Mouse (Mus musculus) c-Kit-negative CD71-positive TER-119-positive erythroid progenitor cells, embryonic 14.5 days (primary cell): ENCODE measurements around the gene Vamp9.

Experiments
- DNase-seq: peaks from one replicate; pipeline ENCODE4 v3.0.0-alpha.2; 2013; ENCODE audit warnings: low read depth, low spot score

Vamp9 gene

DNA sequence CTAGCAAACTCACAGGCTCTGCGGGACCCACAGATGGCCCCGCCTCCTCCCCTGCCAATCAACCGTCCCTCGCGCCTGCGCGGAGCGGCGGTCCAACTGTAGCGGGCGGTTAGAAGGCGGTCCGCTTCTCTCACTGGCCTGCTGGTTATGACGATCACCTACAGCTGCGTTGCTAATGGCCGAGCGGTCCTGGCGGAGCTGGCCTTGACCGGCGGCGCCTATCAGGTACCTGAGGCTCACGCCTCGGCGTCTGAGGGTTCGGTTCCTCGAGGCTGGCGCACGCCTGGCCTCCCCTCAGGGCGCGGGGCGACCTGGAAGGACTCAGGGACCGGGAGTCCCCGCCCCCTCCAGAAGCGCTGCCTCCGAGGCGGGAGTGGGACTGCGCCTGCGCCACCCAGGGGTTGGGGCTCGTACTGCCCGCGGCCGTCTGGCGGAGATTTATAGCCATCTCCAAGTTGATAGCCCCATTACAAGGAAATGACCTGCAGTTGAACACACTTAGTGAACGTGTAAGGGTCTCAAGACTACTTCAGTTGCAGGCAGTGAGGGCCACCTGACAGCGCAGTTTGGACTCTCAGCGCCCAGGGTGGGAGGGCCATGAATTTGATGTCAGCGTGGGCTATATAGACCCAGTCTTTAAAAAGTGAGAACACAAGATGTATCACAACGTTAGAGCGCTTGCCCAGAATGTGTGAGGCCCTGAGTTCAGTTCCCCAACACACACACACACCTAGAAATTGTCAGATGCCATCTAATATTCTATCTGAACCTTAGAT is at the start of gene Vamp9:
Gene Vamp9 (plus strand): TSS at position 74 of the 776 bp plus-strand sequence.
- peak; percentile 16 for DNase-seq

DNA sequence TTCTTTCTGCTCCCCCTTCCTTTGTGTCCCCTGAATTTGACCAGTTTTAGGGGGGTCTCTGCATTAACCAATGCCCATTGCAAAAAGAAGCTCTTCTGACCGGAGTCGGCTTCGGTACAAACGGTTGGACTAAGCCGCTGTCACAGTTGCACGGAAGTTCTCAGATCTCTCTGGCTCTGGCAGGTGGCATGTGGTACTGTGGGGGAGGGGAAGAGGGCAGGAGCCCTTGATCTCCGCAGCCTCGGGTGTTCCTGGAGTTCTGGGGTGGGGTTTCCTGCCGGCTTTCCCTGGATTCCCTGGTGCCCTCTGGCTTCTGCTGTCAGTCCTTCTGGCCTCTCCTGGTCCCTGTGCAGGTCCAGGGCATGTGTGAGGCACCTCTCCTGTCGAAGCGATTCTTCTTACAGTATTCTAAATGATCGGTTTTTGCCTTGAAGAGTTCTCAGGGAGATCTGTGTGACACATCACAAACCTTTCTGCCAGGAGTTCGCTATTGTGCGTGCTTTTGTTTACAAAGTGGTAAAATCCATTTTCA is 48.9 kb upstream of the Vamp9 start:
- no peak for DNase-seq

DNA sequence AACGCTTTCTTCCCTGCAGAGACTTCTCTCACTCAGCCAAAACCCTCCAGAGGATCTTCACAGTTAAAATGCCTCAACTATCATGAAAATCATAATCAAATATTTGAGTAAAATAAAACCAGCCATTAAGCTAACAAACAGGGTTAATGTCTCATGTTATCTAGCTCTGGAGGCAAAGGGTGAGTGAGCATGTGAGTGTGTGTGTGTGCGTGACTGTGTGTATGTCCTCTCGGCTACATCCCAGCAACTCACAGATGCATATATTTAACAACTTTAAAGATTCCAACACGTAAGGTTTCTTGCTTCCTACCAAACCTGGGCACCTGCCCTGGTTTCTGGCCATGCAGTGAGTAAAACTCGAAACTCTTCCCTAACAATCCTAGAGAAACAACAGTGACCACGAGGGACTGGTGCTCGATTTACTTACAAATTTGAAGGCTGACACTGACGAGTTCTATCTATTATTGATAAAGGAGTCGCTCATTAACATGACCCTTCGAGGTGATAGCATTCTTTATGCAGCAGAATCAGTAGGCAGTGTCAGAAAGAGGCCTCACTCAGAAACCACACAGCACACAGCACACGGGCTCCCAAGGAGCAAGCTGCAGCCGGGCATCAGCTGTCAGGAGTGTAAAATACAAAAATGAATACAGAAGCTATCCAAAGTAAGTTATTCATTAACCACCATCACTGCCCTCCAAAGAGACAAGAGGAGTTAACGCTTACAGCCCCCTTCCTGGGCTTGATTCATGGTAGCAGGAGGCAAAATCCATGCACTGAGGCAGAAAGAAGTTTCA is 46.2 kb upstream of the Vamp9 start:
- DNase-seq = no peak

DNA sequence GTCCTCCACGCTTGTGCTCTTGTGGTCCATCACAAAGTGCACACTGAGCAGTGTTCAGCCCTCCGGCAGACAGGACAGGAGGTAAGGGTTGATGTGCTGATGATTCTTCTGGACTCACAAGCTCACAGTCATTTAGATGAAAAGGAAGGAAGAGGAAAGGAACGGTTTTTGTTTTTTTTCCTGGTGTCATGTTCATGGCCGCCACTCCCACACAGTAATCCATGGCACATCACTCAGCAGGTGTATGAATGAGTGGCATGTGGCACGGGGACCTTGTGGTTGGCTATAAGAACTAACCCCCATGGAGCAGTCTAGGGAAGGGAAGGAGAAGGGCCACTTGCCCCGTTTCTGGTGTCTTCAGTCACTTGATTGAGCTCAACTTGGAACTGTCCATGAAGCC is 44.2 kb upstream of the Vamp9 start:
- DNase-seq = no peak

DNA sequence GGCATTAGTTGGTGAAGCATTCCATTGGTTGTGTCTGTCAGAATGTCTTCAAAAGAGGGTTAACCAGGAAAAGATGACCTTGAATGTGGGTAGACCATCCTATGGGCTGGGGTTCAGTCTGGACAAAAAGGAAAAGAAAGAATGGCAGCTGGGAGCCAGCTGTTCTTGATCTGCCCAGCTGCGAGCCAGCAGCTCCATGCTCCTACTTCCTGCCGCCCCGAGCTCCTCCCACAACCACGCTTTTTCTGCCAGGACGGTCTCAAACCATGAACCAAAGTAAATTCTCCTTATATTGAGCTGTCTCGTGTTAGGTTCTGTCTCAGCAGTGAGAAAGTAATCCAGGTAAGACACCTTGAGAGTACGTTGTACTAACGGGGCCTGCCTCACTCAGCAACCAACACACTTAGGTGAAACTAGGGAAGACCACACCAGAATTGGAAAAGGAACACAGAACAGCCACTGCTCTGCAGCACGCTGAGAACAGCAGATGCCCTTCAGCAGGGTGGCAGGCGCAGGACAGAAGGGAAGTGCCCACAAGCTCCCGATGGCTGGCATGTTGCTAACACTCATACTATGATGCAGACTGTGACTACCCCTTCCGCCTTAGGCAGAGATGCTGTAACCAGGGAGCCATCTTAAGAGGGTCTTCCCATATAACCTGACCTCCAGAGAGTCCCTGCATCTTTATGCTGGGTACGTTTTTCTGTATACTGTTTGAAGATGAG is 42.2 kb upstream of the Vamp9 start:
- DNase-seq = no peak

DNA sequence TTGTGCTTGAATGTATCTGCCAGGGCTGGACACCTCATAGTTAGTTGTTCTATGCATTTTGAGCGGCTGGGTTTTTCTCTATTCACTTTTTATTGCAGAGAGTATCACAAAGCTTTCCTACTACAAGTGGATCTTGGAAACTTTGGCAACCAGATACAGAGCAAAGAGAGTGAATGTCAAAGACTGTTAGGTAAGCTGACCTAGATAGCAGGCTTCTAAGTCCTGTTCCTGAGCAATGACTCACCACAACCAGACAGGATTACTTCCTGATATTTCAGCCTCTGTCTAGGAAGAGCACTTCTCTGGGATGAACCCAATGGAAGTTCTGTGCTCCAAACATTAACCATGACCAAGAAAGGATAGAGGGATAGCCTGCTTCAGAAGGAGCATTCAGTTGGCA is 40.3 kb upstream of the Vamp9 start:
- no peak for DNase-seq

DNA sequence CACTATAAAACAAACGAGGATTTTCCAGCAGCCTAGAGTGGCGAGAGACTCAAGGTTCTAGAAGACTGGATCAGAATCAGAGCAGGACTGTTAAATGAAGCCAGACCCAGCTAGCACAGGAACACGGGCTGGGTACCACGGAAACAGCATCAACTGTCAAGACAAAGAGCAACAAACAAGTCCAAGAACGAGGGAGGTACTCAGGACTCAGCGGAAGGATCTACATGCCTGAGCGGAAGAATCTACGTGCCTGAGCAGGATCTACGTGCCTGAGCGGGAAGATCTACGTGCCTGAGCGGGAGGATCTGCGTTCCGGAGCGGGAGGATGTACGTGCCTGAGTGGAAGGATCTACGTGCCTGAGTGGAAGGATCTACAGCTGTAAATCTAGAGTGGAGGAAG is 37.8 kb upstream of the Vamp9 start:
- DNase-seq = no peak

DNA sequence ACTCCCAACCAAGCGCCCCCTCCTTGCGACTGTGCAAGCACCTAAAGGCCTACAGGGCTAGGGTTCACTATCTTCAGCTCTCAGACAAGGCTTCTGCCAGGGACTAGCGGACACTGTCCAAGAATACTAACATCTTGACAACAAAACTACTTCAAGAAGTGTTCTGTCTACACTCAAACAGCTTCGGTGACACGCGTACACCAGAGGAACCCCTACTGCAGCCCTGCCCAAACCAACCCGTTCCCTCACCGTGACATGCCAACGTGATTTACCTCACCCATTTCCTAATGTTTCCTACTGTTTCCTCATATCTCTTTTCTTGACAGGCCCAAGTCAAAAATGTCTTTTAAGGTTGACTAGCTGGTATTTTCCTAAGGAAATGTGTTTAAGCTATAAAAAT is 37.1 kb upstream of the Vamp9 start:
- no peak for DNase-seq

DNA sequence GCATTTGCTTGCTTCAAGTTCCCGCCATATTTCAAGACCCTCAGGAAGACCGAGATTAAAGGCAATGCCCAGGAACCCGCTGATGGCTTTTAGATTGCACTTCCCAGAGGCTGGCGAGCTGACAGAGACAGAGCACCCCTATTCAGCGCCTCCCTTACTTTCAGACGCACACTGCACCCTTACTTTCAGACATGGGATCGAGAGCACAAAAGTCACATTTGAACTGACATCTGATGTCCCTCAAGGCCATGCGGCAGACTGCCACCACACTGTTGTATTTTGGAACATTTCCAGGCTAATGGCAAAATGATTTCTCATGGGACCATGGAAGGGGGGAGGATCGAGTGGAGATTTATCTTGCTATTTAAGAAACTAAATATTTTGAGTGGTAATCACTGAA is 28.5 kb upstream of the Vamp9 start:
- no peak for DNase-seq

DNA sequence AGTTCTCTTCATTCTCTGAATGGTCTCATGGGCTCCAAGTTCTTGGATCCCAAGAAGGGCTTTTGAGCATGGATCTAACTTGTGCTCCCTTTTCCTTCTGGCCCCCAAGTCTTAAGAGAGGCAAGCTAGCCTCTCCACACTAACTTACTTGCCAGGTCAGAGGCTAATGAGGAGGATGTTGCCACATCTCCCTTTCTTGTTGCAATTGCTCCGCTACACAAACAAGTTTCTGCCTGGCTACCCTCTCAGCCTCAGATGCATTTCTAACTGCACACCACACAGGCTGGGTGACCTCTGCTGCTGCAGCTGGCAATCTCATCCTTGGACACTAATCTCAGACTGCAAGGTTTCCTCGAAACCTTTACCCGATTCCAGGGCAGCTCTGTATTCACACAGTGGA is 23.6 kb upstream of the Vamp9 start:
- DNase-seq = no peak

DNA sequence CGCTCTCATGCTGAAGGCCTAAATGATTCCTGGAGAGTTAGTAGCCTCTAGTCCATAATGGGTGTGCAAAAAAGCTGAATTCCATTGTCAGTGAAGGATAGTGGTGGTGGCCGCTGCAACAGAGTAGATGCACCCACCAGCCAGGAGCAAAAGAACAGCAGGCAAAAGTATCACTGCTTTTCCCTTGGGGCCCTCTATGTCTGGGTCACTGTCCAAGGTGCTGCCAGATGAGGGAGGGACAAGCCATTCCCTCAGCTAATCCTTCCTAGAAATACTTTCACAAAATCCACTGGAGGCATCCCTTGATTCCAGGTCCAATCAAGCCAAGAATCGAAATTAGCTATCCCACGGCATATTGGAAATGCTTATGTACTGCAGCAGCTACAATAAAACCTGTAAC is 22.0 kb upstream of the Vamp9 start:
- no peak for DNase-seq

DNA sequence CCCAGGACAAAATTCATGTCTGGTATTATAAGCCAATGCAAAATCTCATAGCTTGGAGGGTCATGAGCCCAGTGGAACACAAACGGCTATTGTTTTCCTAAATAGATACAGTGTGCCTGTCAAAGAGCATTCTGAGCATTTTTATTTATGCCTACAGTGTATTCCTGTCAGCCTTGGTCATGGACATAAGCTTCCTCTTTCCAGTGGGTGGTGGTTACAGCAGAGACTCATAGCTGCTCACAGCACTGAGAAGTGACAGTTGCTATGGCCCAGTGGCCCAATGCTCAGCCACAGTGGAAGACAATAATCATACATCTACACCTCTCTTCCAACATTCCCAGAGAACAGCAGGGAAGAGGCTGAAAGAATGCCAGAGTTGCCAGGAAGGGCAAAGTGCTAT is 18.9 kb upstream of the Vamp9 start:
- DNase-seq = no peak

DNA sequence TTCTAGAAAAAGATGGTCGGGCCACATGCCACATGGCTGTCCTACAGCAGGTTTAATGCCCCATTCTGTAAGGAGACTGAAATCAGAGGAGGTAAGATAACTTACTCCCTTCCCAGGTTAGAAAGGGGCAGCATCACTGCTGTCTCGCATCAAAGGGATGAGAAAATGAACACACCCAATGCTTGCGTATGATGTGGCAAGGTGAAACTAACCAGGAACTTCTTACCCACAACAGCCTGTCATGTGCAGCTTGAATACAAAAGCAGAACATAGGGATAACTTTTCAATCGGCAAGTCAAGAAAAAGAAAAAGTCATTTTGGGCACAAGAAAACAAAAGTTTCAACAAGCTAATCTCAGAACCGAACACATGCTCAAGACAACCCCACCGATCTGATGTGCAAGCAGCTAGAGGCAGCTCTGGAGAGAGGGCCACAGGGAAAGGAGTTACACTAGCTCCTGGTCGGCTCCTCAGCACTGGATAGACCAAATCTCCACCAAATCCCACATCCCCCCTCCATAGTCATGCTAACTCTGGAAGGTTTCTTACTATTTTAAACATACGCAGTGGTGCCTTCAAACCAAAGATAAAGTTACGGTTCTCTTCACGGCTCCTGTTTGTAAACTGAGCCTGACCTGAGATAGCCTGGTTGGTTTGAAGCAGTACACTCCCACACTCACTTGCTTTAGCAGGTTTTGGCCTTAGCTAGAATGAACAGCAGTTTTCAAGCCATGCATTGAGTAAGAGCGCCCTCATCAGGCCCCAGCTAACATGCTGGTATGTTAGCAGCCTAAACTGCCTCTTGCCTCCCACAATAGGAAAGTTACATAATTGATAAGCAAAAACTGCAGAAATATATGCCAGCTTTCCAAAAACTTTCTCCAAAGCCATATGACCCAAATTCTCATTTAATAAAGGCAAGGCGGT is 14.3 kb upstream of the Vamp9 start:
- no peak for DNase-seq

DNA sequence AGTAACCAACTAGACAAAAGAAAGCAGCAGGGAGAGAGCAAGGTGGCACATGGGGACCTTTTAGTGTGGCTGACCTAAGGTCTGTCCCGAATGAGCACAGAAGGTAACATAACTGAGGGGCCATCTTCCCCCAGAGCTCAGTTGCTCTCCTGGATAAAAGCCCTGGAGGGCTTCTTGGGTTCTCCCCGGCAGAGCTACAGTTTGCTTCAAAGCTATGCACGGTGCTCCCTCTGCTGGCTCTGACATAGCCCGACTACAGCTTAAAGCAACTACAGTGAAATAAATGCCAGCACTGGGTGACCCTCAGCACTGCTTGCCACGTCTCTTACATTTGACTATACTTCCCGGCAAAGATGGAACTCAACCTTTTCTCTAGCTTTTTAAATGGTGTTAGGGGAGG is 6.0 kb upstream of the Vamp9 start:
- no peak for DNase-seq

DNA sequence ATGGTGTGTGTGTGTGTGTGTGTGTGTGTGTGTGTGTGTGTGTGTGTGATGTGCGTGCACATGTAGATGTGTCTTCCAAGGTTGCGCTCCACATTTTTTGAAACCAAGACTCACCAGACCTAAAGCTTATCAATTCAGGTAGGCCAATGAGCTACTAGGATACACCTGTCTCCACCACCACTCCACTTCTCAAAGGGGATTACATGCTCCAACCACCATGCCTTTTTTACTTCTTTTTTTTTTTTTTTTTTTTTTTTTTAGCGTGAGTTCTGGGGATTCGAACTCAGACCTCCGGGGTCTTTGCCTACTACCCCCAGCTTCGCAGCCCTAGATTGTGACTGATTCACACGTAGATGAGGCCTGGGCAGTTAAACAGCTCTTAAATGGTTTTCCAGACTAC is 323 bp upstream of the Vamp9 start:
- DNase-seq = no peak

DNA sequence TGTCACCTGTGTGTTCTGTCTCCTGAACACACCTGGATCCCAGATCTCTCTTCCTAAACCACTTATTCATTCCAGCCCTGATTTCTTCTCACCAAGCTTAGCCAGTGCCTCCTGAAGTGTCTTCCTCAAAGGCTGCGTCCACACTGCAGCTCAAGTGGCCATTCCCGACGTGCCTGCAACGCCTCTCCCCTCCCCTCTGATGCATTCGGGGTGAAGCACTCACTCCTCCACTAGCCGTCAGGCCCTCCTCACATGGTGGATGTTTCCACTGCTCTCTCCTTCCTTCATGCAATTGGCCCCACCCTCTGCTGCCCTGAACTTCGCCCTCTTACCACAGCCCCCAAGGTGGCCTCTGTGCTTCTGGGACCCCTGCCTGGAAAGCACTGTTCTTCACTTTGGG is 9.4 kb downstream of the Vamp9 start:
- DNase-seq = no peak

DNA sequence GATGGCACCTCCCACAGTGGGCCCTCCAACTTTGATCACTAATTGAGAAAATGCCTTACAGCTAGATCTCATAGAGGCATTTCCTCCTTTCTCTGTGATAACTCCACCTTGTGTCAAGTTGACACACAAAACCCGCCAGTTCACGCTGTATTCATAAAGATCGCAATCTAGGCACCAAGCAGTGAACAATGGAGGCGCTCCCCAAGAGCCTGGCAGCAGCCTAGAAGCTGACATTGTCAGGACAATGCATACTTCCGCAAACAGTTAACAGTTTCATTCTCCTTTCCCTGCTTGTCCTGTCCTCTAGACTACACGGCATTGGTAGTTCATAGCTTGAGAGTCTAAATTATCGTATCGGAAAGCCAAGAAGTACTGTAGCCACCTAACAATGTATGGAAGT is 16.0 kb downstream of the Vamp9 start:
- DNase-seq = no peak

DNA sequence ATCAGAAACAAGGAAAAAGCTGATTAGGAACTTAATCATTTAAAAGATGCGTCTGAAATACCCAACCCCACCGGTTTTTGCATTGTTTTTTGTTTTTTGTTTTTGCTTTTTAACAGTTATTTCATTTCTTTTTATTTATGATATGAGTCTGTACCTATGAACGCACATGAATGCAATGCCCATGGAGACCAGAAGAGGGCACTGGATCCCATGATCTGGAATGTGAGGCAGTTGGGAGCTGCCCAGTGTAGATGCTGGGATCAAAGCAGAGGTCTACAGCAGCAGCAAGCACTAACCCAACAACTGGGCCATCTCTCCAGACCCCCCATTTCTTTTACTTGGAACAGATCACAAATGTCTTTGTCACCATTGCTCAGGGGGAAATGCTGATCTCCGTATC is 21.9 kb downstream of the Vamp9 start:
- DNase-seq = peak; percentile 41

DNA sequence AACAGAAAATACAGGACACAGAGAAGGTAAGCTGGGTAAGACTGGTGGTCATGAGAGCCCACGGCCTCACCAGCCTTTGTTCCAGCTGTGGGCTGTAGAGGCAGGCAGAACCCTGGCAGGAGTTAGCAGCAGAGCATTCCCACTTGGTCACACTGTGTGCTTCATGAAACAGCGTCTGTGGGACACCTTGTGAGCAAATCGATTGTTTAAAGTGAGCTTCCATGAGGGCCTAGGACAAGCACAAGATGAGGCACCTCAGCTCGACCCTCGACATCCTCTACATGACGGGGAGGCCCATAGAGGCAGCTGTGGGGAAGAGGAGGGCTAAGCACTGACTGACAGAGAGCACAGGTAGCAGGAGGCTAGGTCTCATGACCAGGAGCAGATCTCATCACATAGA is 25.9 kb downstream of the Vamp9 start:
- no peak for DNase-seq

DNA sequence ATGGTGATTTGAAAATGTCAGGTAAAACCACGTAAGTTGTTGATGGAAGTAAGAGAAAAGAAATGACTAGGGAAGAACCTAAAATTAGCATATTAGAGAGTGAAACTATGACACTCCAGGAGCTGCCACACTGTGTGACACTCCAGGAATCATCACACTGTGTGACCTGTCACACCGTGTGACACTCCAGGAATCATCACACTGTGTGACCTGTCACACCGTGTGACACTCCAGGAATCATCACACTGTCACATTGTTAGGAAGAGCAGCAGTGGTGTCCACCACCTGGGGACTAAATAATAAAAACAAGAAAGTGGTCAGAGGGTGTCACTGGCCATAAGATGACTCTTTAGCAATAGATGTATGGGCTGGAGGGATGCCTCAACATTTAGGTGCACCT is 33.4 kb downstream of the Vamp9 start:
- DNase-seq = no peak

DNA sequence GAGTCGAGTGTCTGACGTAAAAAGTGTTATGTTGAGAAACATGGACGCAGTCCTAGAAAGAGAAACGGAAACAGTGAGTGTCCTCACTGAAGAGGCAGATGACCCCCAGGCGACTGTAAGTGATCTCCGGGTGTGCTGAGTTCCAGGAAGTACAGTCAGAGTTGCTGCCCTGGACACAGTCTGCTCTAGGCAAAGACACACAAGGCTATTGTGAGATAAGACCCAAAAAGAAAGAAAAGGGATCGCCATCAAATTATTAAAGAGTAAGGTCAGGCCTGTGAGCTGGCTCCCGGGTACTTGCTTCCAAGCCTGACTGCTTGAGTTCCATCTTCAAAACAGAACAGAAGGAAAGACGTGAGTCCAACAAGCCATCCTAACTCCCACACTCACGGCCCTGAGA is 35.2 kb downstream of the Vamp9 start:
- no peak for DNase-seq
